Mouse (Mus musculus) ES-E14 (cell line): ENCODE measurements at regions not wholly inside any gene's neighbourhood (a gene's known extent, or its start where the extent isn't known, plus 50 kb on each side); places are given as distances from the start of the nearest gene placed in this dataset.

Experiments used
- DNase-seq: peaks from one replicate; pipeline ENCODE4 v3.0.0-alpha.2; 2013; ENCODE audit warnings: low read depth, low spot score
- H3K27ac ChIP-seq: 2 replicates; pipeline ENCODE4 v1.5.1; 2012; ENCODE audit warnings: low read depth, mild to moderate bottlenecking, low read length, moderate library complexity, mixed read lengths; ENCODE audit not compliant: poor library complexity, insufficient read depth, severe bottlenecking
- H3K36me3 ChIP-seq: 2 replicates; pipeline ENCODE4 v1.6.1; 2012; ENCODE audit warnings: mild to moderate bottlenecking, low read length, moderate library complexity, mixed read lengths; ENCODE audit not compliant: control insufficient read depth, poor library complexity, insufficient read depth, severe bottlenecking
- H3K4me1 ChIP-seq, 2 experiments: fragments of 150-350 bp in 1 of 2; sonication (generic) in 1 of 2; 2 replicates each; pipeline ENCODE4 v1.6.1; 2012; ENCODE audit warnings: low read length in 2 of 2, mild to moderate bottlenecking in 1 of 2, mixed read lengths in 1 of 2; ENCODE audit not compliant: control insufficient read depth in 2 of 2, insufficient read depth in 2 of 2, poor library complexity in 1 of 2
- H3K4me3 ChIP-seq, 2 experiments: fragments of 150-350 bp in 1 of 2; sonication (generic) in 1 of 2; 2 replicates each; pipeline ENCODE4 v1.5.1; 2012; ENCODE audit warnings: low read length in 2 of 2, low read depth in 1 of 2, mild to moderate bottlenecking in 1 of 2, mixed read lengths in 1 of 2; ENCODE audit not compliant: insufficient read depth in 1 of 2, poor library complexity in 1 of 2, severe bottlenecking in 1 of 2
- H3K9ac ChIP-seq: 2 replicates; pipeline ENCODE4 v1.6.1; 2012; ENCODE audit warnings: low read depth, mild to moderate bottlenecking, low read length, mixed read lengths; ENCODE audit not compliant: poor library complexity, insufficient read depth, severe bottlenecking
- H3K9me3 ChIP-seq: fragments of 150-350 bp; sonication (generic); 2 replicates; pipeline ENCODE4 v1.6.1; 2012; ENCODE audit warnings: low read depth, mild to moderate bottlenecking, low read length; ENCODE audit not compliant: control insufficient read depth, insufficient read depth
- CHD2 ChIP-seq: IDR thresholded peaks from 2 replicates; pipeline ENCODE4 v1.6.1; 2014; ENCODE audit warnings: mild to moderate bottlenecking, low read depth, low read length, inconsistent platforms
- HCFC1 ChIP-seq: IDR thresholded peaks from 2 replicates; pipeline ENCODE4 v1.6.1; 2012; ENCODE audit warnings: low read length, inconsistent platforms, borderline replicate concordance; ENCODE audit not compliant: insufficient read depth
- MAFK ChIP-seq: IDR thresholded peaks from 2 replicates; pipeline ENCODE4 v1.6.1; 2014; ENCODE audit warnings: mild to moderate bottlenecking, low read depth, low read length, inconsistent platforms; ENCODE audit not compliant: insufficient read depth
- ZC3H11A ChIP-seq: IDR thresholded peaks from 2 replicates; pipeline ENCODE4 v1.6.1; 2012; ENCODE audit warnings: low read depth, mild to moderate bottlenecking, inconsistent platforms, low read length, borderline replicate concordance
- ZNF384 ChIP-seq: IDR thresholded peaks from 2 replicates; pipeline ENCODE4 v1.6.1; 2012; ENCODE audit warnings: low read depth, low read length, inconsistent platforms
- in situ Hi-C, 2 experiments: fragments of 600-800 bp; cut with MboI; formaldehyde crosslinking; loops; one replicate each; pipeline ENCODE4 v1.15.1; 2025; ENCODE audit warnings: low sequenced_read_pairs in 2 of 2, inconsistent platforms in 1 of 2; ENCODE audit not compliant: unreplicated experiment in 2 of 2

DNA sequence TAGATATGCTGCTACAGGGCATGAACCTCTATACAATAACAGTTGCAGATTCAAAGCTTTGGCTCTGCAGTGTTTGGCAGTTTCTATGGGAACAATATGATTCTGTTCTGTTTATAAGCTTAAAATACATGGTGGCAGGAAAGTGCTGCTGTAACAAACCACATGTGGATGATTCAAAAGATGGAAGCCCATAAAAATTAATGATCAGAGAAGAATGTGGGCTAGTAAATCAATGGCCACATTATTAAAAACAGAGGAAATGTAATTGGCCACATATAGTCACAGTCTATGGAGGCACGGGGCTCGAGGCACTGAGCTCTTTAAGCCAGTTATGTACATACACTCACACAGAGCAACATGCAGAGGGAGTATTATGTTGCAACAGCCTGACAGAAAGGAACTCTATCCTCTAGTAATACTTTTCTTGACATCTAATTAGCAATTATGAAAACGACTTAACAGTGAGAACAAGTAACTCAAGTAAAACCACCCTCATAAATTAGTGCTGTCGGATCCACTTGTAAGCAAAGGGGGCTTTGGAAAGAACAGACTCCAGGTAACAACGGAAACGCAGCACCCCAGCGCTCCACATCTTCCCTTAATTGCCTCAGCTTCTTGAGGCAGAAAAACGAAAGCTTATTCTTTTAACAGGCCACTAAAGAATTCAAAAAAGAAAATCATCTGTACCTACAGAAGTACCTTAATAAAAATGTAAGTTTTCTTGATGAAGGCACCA lies 1323.6 kb upstream of the 1700008P02Rik start:
- Histone ChIP-seq H3K27ac (no peak overlapping the region), H3K9ac (no peak overlapping the region), H3K9me3 (no peaks in the 10 kb centered on the region), H3K36me3 (no peaks in the 10 kb centered on the region), H3K4me1 (no peaks in the 10 kb centered on the region), H3K4me3 (no peak overlapping the region)
- TF ChIP-seq ZNF384 (no peak), HCFC1 (no peak), CHD2 (no peak), MAFK (no peak), ZC3H11A (no peak)
- in situ Hi-C loops: no loop called here
- DNase-seq: no peak
